Mouse (Mus musculus) ovary, adult 18-20 months (tissue): ENCODE results near the gene Amfr.

Experiments used
- DNase-seq: peaks from one replicate; pipeline ENCODE4 v3.0.0; 2022; ENCODE audit warnings: low spot score, mixed read lengths

Gene Amfr

DNA sequence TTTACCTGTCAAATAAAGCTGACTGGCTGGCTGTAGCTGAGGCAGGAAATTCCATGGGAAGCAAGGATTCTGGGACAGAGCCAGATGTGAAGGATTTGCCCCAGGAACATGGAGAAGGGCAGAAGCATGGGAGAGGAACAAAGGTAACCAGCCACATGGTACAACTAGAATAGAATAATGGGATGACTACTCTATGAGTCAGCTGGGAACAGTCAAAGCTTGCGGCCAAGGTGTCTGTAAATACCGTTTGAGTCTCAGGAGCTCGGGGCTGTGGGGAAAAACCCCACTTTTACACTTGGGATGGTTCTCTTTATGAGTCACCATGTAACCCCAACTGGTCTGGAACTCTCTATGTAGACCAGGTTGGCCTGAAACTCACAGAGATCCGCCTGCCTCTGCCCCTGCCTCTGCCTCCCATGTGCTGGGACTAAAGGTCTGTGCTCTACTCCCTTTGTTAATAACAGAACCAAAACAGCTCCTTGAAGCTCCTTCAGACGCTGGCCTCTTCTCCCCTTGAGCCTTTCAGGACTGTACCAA, 30.9 kb downstream of the Amfr start:
- no peak for DNase-seq

GRCm38 (mm10) chr8:93980141-93980540, 32.5 kb downstream of the Amfr start:
- DNase-seq: no peak

GRCm38 (mm10) chr8:93976446-93977211, 36.0 kb downstream of the Amfr start:
- DNase-seq: no peak

GRCm38 (mm10) chr8:93975358-93975757, 37.3 kb downstream of the Amfr start:
- DNase-seq: no peak

- DNase-seq: no peak
Measured at GRCm38 (mm10) chr8:93974602-93975186, 37.9 kb downstream of the Amfr start.

- DNase-seq: no peak
Measured at GRCm38 (mm10) chr8:93973831-93974375, 38.7 kb downstream of the Amfr start.

DNA sequence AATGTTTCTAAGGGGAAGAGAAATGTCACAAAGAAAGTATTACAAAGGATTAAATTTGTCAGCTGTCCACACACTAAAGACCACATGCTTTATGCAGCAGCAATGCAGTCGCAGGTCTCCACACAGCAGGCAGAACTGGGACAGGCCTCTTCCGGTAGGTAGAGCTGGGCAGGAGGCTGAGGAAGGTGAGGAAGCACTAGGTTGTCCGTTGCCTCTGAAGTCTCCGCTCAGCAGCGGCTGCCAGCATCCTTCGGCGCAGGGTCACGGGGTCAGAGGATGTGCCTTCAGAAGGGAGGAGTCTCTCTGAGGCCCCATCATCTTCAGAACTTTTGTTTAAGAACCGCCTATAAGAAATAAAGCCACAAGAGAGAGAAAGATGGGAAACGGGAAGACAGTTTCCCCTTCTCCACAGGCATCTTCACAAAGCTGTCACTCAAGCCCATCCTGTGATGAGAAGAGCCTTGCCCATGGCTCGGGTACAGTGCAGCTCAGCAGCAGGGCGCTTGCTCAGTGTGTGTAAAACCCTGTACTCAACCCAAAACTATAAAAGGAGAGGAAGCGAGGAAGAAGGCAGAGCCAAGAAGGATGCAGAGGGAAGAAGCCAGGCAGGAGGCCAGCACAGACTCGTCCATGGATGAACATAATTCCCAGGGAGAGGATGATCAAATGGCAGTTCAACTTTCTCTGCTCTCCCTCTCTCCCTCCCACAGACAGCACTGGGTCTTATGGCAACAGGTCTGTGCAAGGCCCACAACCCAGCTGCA, 39.5 kb downstream of the Amfr start:
- no peak for DNase-seq

- DNase-seq: no peak
Measured at GRCm38 (mm10) chr8:93972211-93972610, 40.4 kb downstream of the Amfr start.

DNA sequence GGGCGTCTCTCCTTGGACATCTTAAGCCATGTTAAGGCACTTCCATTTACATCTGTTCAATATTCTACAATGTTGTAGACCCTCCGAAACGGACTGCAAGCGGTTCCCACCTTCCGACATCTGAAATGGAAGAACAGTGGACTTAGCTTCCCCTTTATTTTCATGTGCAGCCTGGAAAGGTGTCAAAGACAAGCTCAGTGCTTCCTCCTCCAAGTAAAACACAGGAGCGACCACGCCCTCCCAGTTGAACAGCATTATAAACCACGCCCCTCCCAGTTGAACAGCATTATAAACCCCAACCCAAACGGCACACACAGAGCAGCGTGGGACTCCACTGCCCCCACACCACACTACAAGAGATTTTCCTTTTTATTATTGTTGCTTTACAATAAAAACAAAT, 41.2 kb downstream of the Amfr start:
- no peak for DNase-seq

DNA sequence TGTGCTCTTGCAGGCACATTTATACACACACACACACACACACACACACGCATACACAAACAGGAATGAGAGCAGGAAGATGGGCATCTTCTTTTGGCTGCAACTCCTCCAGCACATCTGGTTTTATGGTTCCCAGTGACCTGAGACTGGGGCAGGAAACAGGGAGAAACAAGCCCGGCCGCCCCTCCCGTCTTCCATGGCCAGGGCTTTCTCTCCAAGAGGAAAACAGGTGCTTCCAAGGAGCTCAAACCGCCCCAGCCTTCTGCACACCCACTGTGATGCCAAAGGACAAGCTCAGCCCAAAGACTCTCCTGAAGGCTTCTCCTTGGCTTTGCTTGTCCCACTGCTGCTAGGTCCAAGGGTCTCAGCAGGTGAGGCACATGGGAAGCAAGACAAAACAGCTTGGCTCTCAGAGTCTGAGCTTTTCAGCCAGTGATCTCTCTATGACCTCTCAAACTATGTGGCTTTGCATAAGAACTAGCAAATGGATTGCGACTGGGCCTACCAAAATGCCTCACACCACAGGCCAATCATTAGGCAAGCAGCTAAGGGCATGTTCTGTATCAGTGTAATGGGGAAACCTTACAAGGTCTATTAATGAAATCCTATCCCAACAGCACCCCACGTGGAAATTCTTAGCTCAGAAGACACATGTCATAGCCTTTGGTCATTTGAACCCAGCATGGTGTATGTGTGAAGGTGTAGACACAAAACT, 42.9 kb downstream of the Amfr start:
- peak; percentile 23 for DNase-seq

- DNase-seq: no peak
Measured at GRCm38 (mm10) chr8:93968293-93968692, 44.3 kb downstream of the Amfr start.

DNA sequence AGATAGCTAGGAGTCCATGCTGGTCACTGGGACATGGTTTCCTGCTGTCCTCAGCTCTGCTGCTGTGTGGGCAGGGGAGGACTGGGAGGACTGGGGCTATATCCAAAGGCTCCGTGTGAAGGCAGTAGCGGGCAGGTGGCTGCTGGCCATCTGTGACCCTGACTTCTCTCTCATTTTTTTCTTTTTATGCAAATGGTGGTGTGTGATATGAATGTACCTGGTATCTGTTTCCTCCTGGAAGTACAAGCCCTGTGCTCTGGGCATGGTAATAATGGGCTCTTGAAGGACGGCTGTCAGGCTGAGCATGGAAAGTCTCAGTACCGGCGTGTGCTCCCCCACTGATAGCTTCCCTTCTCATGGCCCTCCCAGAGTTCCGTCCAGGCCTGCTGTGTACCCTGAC, 51.7 kb downstream of the Amfr start:
- no peak for DNase-seq

GRCm38 (mm10) chr8:93958402-93958801, 54.2 kb downstream of the Amfr start:
- no peak for DNase-seq

DNA sequence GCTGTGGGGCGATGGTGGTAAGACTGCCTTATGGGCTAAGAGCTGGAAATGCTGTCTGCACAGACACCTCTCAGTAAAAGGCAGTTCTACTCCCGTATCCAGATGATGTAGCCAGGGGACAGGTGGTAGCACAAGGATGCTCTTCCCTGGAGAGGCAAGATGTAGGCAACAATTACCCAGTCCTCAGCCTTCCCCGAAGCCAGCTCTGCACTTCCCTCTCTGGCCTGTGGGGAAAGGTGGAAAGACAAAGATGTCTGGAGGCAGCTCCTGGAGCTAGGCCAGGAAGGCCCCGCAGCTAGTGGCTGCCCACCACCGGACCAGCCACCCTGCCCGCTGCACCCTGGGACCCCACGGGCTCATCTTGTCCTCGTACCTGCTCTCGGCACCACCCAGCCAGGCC, 60.1 kb downstream of the Amfr start:
- no peak for DNase-seq

DNA sequence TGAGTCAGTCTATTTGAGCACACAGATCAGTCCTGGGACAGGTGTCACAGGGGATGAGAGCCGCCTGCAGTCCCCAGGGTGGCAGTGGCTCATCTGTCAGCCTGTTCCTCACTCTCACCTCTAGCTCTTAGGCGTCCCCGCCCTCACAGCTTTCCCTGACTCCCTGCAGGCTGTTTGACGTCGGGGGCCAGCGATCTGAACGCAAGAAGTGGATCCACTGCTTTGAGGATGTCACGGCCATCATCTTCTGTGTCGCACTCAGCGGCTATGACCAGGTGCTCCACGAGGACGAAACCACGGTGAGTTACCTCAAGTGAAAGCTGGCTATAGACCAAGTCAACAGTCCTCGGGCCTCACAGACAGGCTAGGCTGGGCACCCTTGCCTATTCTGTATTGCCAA, 62.5 kb downstream of the Amfr start:
- no peak for DNase-seq

DNA sequence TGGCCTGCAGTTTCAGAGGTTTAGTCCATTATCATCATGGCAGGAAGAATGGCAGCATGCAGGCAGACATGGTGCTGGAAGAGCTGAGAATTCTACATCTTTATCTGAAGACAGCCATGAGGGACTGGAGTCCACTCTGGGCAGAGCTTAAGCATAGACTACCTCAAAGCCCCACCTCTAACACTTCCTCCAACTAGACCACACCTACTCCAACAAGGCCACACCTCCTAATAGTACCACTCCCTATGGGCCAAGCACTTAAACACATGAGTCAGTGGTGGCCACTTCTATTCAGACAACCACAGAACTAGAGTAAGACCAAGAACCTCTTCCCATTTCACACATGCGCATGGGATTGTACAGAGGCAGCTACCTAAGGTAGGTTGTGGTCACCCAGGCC, 66.2 kb downstream of the Amfr start:
- DNase-seq: no peak

- DNase-seq: no peak
Measured at GRCm38 (mm10) chr8:93945781-93946180, 66.9 kb downstream of the Amfr start.

GRCm38 (mm10) chr8:93941636-93942054, 71.0 kb downstream of the Amfr start:
- DNase-seq: no peak

- no peak for DNase-seq
Measured at GRCm38 (mm10) chr8:93940542-93941423, 71.9 kb downstream of the Amfr start.

DNA sequence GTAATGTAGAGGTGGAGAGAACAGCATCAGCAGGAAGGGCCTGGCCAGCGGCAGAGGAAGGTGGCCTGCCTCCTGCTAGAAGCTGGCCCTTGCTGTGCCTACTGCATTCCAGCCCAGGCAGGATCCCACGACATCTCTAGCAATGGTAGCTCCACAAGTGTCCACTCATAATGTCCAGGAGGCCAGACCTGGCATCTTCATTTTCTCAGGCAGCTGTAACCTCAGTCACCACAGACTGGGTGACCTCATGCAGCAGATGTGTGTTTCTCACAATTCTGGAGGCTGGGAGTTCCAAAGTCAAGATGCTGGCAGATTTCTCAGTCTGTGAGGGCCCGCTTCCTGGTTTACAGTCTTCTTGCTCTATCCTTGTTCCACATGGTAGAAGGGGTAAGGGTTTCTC, 74.4 kb downstream of the Amfr start:
- DNase-seq: no peak

- no peak for DNase-seq
Measured at GRCm38 (mm10) chr8:93933288-93933687, 79.4 kb downstream of the Amfr start.
